Mouse (Mus musculus) right cerebral cortex, postnatal 14 days (tissue): ENCODE results near the gene Wdr24.
A peak's percentile ranks its signal among the peaks of the same experiment; 100 is the strongest.
"Not testable (repeated sequence)": the region's sequence is repeated elsewhere in the genome, so short reads cannot be mapped to it uniquely, and the experiment has no call there.

Experiments
- DNase-seq: peaks from one replicate; pipeline ENCODE4 v3.0.0; 2022

The Wdr24 gene

DNA sequence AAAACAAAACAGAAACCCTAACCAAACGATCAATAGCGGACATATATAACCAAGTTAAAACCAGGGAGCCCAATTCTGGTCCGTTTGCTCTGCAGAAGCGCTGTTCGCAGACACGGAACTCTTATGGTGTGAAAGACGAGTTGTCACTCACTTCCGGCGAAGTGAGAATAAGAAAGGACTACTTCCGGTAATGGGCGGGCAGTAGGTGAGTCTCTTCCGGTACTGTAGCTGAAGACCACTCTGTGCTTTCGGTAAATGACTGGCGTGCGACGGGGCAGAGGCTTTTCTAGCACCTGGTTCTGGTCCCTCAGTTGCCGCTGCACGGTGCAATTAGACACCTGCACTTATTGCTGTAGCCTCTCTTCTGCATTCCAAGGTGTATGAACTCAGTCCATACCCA is at the start of gene Wdr24:
Gene Wdr24, plus strand, starts transcription at position 176 of the 400 bp plus-strand sequence.
- peak; percentile 59 for DNase-seq

DNA sequence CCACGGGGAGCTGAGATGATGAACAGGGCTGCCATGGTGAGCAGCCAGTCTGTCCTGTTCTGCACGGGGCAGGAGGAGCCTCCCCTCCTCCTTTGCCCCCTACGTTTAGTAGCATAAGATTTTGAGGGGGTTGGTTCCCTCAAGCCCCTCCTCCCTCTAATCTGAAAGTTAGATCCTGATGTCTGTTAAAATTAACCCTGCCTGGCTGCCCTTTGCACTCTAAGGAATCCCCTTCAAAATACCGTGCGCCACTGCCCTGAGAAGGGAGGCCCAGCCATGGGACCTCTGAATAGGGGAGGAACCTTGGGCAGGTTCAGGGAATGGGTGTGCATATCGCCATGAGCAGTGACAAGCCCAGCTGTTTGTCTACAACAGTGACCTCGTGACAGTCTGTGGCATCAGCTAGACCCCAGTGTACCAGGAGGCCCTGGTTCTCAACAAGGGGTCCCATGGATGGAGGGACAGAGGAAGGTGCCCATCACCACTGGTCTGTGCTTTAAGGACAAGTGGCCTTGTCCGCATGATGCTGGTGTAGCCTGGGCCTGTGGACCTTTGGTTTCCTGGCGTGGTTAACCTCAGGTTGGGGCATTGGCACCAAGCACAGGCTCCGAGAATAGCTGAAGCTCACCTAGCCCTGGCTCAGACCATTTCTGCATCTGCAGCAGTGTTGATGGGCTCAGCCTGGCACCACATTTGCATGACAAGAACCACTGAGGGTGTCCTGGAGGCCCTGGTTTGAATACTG is 47.9 kb upstream of the Wdr24 start:
- no peak for DNase-seq

DNA sequence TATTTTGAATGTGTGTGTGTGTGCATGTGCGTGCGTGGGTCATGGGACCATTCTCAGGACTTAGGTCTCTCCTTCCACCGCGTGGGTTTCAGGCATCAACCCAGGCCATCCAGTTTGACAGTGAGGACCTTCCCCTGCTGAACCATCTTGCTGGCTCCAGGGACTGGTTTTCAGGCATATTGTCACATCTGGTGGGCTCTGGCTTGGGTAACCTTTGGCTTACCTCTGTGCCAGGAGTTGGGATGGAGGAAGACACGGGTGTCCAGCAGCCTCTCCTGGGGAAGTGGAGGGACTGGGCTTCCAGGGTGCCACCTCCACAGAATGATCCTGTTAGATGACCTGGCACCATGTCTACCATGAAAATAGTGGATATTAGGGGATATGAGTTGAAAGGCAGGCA is 45.5 kb upstream of the Wdr24 start:
- no peak for DNase-seq

DNA sequence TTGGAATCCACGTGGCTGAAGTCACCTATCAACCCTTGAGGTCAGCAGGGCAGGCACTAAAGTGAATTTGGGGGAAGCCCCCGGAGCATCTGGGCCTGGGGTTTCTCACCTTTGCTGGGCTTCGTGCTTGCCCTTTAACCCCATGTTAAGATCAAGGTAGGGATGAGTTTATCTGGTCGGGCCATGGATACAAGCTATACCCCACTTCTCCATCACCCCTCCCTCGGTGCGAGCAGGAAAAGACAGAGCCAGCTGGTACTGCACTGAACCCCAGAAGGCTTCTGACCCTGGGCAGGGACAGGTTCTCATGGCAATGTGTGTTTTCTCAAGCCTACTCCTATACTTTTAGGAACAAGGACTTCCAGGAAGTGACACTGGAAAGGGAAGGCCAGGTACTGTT is 42.1 kb upstream of the Wdr24 start:
- no peak for DNase-seq

DNA sequence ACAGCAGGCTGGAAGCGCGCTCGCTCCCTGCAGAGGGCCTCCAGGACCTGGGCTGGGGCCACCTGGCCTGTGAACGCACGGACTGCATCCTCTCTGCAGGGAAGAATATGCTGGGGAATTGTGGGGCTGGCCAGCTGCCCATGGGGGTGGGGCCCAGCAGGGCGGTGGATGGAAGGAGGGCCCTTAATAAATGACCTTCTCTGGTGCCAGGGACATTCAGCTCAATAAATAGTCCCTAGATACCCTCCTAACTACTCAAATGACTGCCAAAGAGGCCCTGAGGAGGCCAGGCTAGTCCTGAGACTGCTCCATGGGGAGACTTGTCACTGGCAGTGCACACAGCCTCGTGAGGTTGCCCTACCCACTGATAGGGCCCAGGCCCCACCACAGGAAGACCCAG is 40.3 kb upstream of the Wdr24 start:
- DNase-seq = no peak

DNA sequence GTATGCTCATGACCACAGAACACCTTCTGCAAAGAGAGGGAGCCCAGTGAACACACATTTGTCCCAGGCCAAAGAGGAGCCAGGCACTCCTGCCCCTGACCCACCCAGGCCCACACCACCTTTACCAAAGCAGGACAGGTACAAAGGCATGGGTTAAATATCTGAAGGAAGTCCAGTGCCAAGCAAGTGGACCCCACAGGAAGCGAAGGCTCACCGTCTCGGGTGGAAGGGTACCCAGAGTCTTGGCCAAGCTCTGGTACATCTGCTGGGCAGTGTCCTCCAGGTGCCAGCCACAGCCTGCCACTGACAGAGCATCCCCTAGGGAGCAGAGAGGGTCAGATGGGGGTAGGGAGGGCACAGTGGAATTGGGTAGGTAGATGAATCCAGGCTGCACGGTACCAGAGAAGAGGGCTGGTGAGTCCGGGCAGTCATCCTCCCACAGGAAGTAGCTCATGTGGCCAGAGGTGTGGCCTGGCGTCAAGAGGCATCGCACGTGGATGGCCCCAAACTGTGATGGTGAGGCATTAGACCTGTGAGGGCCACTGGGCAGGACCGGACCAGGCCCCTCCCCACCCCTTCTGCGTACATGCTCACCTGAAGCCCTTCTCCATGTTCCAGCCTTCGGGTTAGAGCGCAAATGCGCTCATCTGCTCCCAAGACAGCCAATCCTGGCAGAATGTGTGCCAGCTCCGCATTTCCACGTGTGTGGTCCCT is 39.4 kb upstream of the Wdr24 start:
- no peak for DNase-seq

DNA sequence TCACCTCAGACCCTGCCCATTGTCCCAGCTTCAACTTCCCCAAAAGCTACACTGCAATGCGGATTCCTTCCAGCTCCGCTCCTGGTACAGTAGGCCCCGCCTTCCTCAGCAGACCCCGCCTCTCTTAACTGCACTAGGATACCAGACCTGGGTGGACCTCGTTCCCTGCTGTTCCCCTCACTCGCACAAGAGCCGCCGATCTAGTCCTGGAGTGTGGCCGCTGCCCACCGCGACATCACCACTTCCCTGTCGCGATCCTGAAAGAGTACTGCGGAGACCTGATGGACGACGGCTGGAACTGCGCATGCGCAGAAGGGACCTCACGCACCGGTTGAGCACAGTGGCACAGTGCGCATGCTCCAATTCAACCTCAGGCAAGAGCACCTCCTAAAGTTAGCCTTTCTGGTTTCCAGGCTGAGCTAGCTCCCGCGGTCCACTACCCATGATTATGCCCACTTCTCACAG is 38.1 kb upstream of the Wdr24 start, which contains the start of gene Haghl:
Gene Haghl, minus strand, starts transcription at position 393 of the 465 bp plus-strand sequence.
- DNase-seq = peak; percentile 99

DNA sequence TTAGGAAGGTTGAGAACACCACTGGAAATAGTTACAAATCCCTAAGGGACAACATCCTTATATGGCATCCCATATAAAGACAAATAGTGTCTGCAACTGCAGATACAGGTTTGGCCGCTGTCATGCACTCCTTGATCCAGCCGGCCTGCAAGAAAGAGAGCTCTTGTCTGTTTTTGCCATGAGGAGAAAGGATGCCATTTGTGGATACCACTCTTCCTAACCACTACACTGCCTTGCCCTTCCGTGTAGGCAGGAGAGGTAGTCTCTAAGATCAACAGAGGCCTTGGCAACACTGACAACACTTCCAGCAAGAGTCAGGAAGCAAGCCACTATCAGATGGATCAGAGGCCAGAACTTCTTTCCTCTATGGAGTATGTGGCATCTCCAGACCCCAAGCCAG is 37.1 kb upstream of the Wdr24 start, which contains the start of gene Ccdc78:
Gene Ccdc78, plus strand, starts transcription at position 301 of the 400 bp plus-strand sequence.
- no peak for DNase-seq

DNA sequence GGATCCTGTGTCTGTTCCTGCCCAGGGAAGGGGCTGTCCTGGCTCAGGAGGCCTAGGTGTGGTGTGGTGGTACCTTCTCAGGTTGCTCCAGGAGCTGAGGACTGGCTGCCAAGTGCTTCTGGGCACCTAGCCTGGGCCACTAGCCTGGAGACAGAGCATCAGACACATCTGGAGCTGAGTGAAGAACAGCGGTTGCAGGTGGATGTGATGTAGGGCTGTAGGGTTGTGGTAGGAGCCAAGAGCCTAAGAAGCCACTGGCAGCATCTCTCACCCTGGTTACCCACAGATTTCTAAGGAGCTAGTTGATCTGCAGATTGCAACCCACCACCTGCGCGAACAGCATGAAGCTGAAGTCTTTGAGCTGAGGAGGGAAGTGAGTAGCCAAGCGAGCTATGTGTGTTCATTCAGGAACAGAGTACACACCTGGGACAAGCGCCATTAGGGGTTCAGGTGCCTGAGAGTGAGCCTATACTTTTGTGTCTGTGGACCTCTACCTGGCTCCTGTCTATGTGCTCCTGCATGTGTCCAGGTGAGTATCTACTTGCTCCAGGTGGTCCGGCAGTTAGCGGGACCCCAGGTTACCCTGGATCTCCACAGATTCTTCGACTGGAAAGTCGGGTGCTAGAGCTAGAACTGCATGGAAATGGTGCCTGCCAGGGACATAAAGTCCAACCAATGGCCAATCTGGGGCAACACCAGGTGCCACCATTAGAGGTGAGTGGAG is 36.5 kb upstream of the Wdr24 start:
- no peak for DNase-seq

DNA sequence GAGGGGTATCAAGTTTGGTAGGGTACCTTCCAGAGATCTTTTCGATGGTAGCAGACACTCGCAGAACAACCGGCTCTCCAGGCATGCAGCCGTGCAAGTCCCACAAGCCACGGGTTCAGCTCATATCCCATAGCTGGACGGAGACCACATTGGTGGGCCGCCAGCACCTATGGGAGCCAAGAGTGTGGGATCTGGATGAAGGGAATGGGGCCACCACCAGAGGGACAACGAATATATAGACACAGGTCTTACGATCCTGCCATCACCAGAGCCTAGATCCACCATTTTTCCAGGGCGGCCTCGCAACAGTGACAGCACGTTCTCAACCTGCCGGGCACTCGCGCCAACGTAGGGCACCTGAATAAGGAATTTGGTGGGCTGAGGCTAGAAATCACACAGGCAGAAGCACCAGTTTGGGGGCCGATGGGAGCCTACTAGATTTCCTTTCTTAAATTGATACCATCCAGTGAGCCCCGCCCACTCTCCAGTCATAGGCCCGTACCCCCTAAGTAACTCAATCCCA is 32.0 kb upstream of the Wdr24 start:
- no peak for DNase-seq

DNA sequence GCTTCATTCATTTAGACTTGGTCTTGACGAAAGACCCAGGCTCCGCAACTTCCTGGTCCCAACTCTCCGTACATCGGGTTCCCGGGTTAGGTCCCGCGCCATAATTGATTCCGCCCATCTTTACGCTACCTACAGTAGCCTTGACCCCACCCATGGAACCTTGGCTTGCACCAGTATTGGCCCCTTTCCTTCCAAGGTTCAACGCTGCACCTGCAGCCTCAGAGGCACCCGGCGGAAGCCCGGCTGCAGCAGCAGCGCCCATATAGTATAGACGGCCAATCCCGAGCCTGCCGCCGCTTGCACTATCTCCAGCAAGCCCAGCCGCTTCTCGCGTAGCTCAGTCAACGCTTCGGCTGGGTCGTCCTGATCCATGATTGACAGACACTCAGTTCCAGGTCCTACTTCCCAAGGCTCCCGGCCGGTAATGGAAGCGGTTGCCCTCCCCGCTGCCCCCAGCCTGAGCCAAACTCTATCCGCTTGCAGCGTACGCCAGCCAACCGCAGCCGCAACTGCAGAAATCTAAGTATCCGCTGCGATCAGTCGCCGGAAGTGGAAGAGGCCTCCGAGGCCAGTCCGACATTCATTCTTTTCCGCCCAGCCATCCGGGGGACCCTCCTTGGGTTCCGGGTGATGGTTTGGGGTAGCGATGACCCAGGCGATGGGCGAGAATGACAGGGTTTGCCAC is 31.4 kb upstream of the Wdr24 start:
- DNase-seq = peak; percentile 83

DNA sequence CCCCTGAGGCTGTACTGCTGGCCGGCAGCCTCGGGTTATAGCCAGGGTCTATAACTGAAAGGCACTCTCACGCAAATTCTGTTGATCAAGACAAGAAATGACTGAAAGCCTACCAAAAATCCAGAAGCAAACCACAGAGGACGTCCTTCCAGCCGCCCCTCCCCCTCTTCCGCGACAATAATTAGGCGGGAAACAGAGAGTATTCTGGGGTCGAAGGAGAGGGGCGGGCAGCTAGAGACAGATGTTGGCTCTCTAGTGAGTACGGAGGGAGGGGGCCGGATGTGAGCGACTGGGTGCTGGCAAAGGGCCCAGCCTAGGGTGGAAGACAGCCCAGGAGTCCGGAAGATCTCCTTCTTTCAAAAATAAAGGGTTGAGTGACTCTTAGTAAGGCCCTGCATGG is 30.8 kb upstream of the Wdr24 start, which contains the start of gene Fam173a:
Gene Fam173a, minus strand, starts transcription at position 287 of the 400 bp plus-strand sequence.
- DNase-seq = peak; percentile 75

DNA sequence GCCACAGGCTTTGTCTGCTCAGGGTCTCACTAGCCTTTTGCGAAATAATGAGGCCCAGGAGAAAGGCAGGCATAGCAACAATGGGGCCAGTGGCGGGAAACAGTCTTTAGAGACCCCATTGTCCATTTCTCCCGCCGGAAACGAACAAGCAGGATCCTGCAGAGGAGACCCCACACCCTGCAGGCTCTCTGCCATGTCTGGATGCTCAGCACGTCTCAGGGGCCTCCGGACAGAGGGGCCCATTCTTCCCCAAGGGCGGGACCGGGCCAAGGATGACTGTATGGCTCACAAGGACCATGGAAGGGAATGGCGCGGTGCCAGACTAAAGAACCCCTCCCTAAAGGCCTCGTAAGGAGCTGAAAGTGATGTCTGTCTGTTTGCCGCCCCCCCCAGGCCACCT is 29.2 kb upstream of the Wdr24 start:
- no peak for DNase-seq

DNA sequence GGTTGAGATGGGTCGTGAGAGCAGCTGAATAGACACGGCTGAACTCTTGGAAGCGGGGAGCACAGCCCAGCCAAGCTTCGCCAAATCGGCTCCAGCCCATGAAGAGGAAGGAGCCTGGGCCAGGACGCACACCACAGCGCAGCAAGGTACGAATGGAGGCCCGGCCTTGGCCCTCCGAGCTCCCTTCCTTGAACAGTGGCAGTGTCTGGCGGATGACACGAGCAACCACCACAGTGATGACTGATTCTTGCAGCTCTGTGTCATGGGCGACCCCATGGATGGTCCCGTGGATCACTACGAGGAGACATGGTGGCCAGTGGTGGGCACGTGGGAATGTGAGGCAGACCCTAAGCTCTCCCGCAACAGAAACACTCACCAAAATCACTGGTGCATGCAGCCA is 28.4 kb upstream of the Wdr24 start:
- DNase-seq = no peak

DNA sequence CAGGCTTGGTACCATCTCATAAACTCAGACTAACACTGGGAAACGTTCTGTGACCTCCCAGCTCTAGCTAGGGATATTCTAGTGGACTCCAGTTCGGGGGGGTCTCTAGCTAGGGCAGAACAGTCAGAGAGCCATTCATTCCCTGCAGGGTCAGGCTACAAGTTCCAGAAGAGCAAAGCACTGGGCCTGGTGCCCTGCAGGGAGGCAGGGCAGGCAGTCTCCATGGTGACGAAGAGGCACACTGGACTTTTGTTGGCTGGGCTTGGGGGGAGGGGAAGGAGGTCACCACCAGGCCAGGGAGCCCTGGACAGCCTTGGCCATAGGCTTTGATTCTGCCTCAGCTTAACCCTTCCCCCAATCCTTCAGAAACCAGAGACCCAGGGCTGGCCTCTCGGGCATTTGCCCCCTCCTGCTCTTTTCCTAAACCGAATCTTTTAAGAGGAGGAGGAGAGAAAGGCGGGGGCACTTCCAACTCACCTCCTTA is 27.8 kb upstream of the Wdr24 start, which contains the start of gene AC134908.4:
Gene AC134908.4, minus strand, starts transcription at position 51 of the 484 bp plus-strand sequence.
- peak; percentile 42 for DNase-seq

DNA sequence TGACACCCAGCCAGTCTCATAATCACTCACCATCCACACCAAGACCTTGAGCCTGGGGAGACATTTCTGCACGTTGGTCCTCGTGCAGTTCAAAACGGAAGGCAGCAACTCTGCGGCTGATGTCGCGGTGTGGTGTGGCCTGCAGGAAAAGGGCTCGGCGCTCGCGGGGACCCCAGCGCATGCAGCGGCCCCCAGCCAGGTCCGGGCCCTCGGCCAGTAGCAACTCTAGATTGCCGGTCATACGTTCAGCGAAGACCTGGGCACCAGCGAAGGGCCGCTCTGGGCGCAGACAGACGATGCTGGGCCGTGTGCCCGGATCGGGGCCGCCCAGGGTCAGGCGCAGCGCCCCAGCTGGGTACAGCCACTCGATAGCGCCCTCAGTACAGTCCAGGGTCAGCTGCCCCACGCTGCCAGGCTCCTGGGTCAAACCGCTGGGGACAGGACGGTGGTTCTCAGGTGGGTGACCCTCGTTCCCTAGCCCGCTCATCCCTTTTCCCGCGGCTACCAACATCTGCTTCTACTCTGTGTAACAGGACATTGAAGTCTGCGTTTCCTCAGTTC is 27.1 kb upstream of the Wdr24 start:
- no peak for DNase-seq

DNA sequence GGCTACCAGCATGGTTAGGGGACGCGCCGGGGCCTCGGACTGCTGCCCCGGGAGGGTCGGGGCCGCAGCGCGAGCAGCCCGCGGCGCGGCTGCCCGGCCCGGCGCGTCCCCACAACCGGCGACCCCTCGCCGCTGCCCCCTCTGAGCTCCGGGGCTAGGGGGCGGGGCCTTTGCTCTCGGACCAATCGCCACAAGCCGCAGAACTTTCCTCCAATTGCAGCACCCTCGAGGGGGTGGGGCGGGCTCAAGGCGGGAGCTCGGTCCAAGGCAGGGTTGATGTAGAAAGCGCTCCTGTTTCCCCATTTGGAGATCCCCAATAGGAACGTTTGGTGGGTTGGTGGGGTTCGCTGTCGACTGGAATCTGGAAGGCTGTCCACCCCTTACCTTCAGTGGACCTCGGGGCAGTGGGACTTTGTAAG is 26.5 kb upstream of the Wdr24 start, which contains the start of gene Metrn:
Gene Metrn, minus strand, starts transcription at position 186 of the 419 bp plus-strand sequence.
- peak; percentile 75 for DNase-seq

DNA sequence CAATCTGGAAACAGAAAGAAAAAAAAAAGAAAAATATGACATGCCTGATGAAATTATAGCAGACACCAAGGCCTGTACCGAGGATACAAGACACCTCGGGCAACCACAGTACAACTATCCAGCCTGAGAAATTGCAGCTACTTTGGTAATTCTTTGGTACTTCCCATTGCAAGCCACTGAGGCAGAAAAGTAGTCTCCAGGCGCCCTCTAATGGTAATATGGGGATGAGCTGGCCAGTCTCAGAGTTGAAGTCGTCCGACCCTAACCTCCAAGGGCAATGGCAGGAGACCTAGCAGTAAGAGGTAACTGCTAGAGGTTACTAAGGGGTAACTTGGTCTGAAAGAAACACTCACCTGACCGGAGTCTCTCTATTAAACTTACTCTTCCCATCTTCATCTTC is 22.4 kb upstream of the Wdr24 start:
- DNase-seq = no peak

DNA sequence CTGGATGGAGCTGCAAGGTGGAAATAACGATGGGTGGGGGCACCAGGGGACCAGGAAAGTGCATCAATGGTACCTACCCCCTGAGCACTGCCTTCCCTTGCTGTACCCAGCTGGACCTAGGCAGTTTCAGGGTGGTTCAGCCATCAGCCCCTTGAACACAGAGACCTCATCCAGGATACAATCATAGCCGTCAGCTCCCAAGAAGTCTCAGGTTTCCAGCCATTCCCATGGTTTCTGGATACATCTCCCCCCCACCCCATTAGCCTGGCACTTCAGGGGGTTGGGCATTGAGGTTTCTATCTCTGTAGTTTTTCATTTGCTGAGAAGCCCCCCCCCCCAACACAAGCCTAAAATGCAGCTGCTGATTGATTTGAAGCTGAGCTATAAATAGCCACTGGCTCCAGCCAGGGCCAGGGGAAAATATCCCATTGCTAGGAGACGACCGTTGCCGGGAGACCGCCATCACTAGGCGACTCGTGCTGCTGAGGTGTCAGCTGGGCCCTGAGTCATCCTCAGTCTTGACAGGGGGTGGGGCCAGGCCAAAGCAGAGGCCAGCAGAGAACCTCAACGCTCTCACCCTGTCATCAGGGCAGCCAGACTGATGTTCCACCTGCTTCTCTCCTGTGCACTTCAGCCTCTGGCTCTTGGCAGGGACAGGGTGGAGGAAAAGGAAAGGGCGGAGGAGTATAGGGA is 20.5 kb upstream of the Wdr24 start:
- peak; percentile 83 for DNase-seq

DNA sequence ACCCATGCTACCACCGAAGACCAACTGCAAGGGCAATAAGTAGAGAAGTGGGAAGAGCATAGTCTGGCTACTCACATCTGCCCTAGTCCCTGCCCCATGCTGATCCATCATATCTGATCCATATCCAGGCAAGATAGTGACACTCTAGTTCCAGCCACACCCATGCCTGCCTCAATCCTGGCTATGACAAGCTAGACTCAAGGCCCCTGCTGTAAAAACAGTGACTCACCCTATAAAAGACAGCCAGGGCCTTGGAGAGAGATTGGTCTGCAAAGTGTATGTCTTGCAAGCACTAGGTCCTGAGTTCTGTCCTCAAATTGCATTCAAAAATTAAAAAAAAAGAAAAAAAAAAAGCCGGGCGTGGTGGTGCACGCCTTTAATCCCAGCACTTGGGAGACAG is 16.9 kb upstream of the Wdr24 start:
- no peak for DNase-seq

DNA sequence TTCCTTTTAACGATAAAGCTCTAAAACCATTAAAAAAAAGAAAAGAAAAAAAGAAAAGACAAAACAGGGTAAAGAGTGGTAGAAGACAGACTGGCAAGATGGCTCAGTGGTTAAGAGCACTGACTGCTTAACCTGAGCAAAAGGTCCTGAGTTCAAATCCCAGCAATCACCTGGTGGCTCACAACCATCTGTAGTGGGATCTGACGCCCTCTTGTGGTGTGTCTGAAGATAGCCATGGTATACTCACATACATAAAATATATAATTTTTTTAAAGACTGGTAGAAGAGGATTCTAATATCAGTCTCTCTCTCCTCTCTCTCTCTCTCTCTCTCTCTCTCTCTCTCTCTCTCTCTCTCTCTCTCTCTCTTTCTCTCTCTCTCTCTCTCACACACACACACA is 16.0 kb upstream of the Wdr24 start:
- not testable (repeated sequence) for DNase-seq
